Mouse (Mus musculus) olfactory bulb, adult 2 months (tissue): Measurements from ENCODE around the gene Hist2h2ab. TPM values are rescaled to one million over a fixed set of nuclear protein-coding genes. Genes with fewer than 3 reads are reported as not detected.

Experiments used
- H3K27ac ChIP-seq: fragments of 200-500 bp; 2 replicates; pipeline ENCODE4 v1.5.1; 2012; ENCODE audit warnings: low read depth, low read length; ENCODE audit not compliant: insufficient read depth
- H3K4me1 ChIP-seq: fragments of 200-500 bp; 2 replicates; pipeline ENCODE4 v1.6.1; 2012; ENCODE audit warnings: low read length; ENCODE audit not compliant: control insufficient read depth, insufficient read depth
- H3K4me3 ChIP-seq: fragments of 200-500 bp; 2 replicates; pipeline ENCODE4 v1.5.1; 2012; ENCODE audit warnings: mild to moderate bottlenecking, low read depth, low read length, moderate library complexity; ENCODE audit not compliant: insufficient read depth
- CTCF ChIP-seq: fragments of 200-500 bp; IDR thresholded peaks from 2 replicates; pipeline ENCODE4 v1.5.1; 2012; ENCODE audit warnings: low read depth, mild to moderate bottlenecking, low read length, moderate library complexity; ENCODE audit not compliant: insufficient read depth
- POLR2A ChIP-seq: fragments of 200-500 bp; IDR thresholded peaks from 2 replicates; pipeline ENCODE4 v1.6.1; 2012; ENCODE audit warnings: mild to moderate bottlenecking, low read depth, low read length, moderate library complexity; ENCODE audit not compliant: insufficient read depth
- WGBS: fragments of 180-500 bp; shearing (Covaris S2); methylation state at CpG from one replicate; pipeline ENCODE4 v1.1.7; 2018; 5-methylcytosine and 5-hydroxymethylcytosine counted together
- polyA plus RNA-seq: library from polyadenylated mRNA; stranded (reverse); fragments of >200 nt; gene quantifications from 2 replicates; pipeline ENCODE4 v1.2.4, GENCODE M21; 2012; ENCODE audit warnings: low replicate concordance; ENCODE audit not compliant: missing spikeins, insufficient read depth, insufficient read length

Gene Hist2h2ab
- polyA plus RNA-seq, 1 experiment = not detected

GRCm38 (mm10) chr3:96178427-96178826 is 41.2 kb upstream of the Hist2h2ab start:
- Histone ChIP-seq H3K4me1 (peaks cover 6% of the 10 kb centered on the region; the same call in 1 of the 2 replicates), H3K27ac (no peak overlapping the region), H3K4me3 (no peak overlapping the region)
- TF ChIP-seq POLR2A (no peak), CTCF (no peak)
- WGBS = 96% methylated on average over 4 of the region's 4 CpGs

DNA sequence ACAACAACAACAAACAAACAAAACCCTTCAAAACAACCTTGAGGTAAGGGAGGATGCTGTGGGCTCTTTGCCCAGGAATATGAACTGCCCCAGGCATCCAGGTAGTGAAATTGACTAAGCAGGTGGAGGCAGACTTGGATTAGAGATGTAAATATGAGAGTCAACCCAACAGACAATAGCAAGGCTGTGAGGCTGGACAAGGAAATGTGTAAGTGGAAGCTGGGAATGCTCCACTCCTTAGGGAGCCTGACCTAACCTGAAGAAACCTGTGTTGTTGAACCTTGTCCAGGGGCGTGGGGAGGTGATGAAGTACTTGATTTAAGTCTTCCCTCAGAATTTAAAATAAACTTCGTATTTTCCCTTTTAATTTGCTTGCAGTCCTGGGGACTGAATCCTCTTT is 40.8 kb upstream of the Hist2h2ab start:
- no peak overlapping the region for H3K4me3 ChIP-seq
- H3K4me1 ChIP-seq = peaks cover 8% of the 10 kb centered on the region
- no peak overlapping the region for H3K27ac ChIP-seq
- TF ChIP-seq CTCF (no peak), POLR2A (no peak)
- 86% methylated on average over 2 of the region's 2 CpGs for WGBS

GRCm38 (mm10) chr3:96179531-96179930 is 40.1 kb upstream of the Hist2h2ab start:
- TF ChIP-seq CTCF = no peak
- TF ChIP-seq POLR2A = no peak
- Histone ChIP-seq H3K4me3 (no peak overlapping the region), H3K27ac (no peak overlapping the region), H3K4me1 (peaks cover 7% of the 10 kb centered on the region)
- 46% methylated on average over 4 of the region's 4 CpGs for WGBS

- Histone ChIP-seq H3K4me3 (peak within 1 kb of the TSS; percentile 91), H3K27ac (peak within 1 kb of the TSS; percentile 97), H3K4me1 (peaks cover 17% of the 10 kb centered on the region)
- no peak for TF ChIP-seq CTCF
- TF ChIP-seq POLR2A = peak; percentile 73
- 1% methylated on average over 21 of the region's 23 CpGs for WGBS
Measured at GRCm38 (mm10) chr3:96180727-96181477, 38.8 kb upstream of the Hist2h2ab start, which contains the start of gene Sv2a. Sv2a (plus strand) TSS chr3:96181151.

DNA sequence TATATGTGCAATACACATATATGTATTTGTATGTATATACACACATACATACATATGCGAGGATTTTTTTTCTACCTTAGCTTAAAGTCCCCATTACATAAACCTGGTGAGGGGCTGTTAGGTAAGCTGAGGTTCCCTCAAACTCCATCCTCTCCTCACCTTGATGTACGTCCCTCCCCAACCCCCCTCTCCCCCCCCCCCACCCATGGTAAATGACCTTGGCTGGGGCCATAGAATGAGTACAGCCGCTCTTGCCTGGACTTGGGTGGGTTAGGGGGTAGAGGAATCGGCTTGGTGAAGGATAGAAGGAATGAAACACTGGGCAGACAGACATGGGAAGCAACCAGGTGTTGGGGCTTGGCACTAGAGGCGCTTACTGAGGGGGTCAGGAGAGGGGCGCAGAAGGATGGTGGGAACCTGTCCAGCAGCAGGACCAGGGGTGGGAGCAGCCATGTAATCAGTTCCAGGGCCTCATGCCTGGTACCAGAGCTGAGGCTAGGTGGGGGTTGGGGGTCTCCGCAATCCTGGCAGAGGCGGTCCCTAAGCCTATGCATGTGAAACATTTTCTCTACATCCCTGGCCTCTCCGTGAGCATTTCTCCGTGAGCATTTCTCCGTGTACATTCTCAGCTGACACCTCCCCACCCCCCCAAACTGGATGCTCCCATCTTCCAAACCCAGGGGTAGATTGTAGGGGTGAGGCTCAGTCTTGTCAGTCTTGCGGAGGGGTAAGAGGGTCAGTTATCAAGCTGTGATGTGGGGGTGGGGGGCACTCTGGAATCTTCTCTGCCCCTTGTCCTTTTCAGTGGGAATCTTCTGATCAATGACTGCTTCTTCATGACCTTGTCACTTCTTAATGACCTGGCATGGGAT is 37.9 kb upstream of the Hist2h2ab start:
- H3K4me3 ChIP-seq = peak overlapping the region; percentile 91
- H3K4me1 ChIP-seq = peaks cover 20% of the 10 kb centered on the region
- no peak for TF ChIP-seq CTCF
- TF ChIP-seq POLR2A = 0 out of 2 replicates have a peak, but pooled peaks have one; percentile 13
- WGBS = 18% methylated on average over 12 of the region's 12 CpGs
- H3K27ac ChIP-seq = peak overlapping the region; percentile 97

GRCm38 (mm10) chr3:96182382-96182776 is 37.3 kb upstream of the Hist2h2ab start:
- peaks cover 26% of the 10 kb centered on the region for H3K4me1 ChIP-seq
- H3K4me3 ChIP-seq = peak overlapping the region; percentile 91
- 0 out of 2 replicates have a peak, but pooled peaks have one; percentile 1 for TF ChIP-seq POLR2A
- TF ChIP-seq CTCF = no peak
- WGBS = 13% methylated on average over 4 of the region's 4 CpGs
- H3K27ac ChIP-seq = peak overlapping the region; percentile 97

DNA sequence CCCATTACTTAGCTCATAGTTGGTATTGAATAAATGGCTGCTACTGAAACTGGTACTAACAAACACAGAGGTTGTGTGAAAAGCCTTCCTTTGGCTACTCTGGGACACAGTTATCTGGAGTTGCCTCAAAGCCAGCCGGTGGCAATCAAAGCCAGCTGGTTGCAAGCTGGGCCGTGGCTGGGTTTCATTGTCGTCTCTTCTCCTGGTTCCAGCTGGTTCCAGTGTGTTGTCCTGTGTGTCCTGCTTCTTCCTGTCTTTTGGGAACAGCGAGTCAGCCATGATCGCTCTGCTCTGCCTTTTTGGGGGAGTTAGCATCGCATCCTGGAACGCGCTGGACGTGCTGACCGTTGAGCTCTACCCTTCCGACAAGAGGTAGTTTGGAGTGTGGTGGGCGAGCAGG is 26.7 kb upstream of the Hist2h2ab start:
- TF ChIP-seq CTCF (no peak), POLR2A (no peak)
- Histone ChIP-seq H3K4me3 (no peak overlapping the region), H3K4me1 (peaks cover 44% of the 10 kb centered on the region), H3K27ac (peak overlapping the region; percentile 76)
- WGBS = 35% methylated on average over 12 of the region's 12 CpGs

- peaks cover 31% of the 10 kb centered on the region for H3K4me1 ChIP-seq
- no peak overlapping the region for H3K4me3 ChIP-seq
- 86% methylated on average over 10 of the region's 10 CpGs for WGBS
- H3K27ac ChIP-seq = no peak overlapping the region
- TF ChIP-seq CTCF = no peak
- TF ChIP-seq POLR2A = no peak
Measured at GRCm38 (mm10) chr3:96194966-96195365, 24.7 kb upstream of the Hist2h2ab start.
